ENCODE assay signal across 8 mouse cellular contexts in genomic region chr9:99436182-99437030, GRCm38 (mm10). TPM values are rescaled to one million over a fixed set of nuclear protein-coding genes. Genes with fewer than 3 reads are reported as not detected.
A peak's percentile ranks its signal among the peaks of the same experiment; 100 is the strongest.
DNase-seq lines count a peak whose midpoint lies in the region; ATAC-seq and TF ChIP-seq lines count a peak whose summit lies in the region.

No protein-coding gene starts in this region.

- no peaks in the 10 kb centered on the region for H3K9me3 ChIP-seq in hindbrain, embryonic 11.5 days (ENCODE audit: control insufficient read depth, low read length)

- in situ Hi-C loops in Patski (cut with MboI; ENCODE audit: low pct_unique_long_range_greater_than_20kb): no loop called here

- DNase-seq in Patski (ENCODE audit: low read depth, low spot score): no peak
- peak; percentile 76 for DNase-seq in cerebellum, adult 9-10 months
- DNase-seq in frontal cortex, postnatal 25 days (ENCODE audit: low spot score in 2 of 2): peak; percentile 61 to 68
- DNase-seq in hindbrain, embryonic 11.5 days (ENCODE audit: low spot score): peak; percentile 79
- DNase-seq in layer of hippocampus, postnatal 25 days (ENCODE audit: extremely low spot score in 1 of 2, low spot score in 1 of 2): peak; percentile 66 to 72
- DNase-seq in lung, postnatal 25 days (ENCODE audit: low spot score): peak; percentile 76
- DNase-seq in retina, postnatal 1 day: peak; percentile 83
- DNase-seq in urinary bladder, adult 2 months (ENCODE audit: low spot score): peak; percentile 85

- H3K4me1 ChIP-seq in hindbrain, embryonic 11.5 days (replicated peaks; ENCODE audit: control insufficient read depth, insufficient read depth, low read length): 0 out of 2 replicates have a peak, but pooled peaks cover 5% of the 10 kb centered on the region

- H3K9ac ChIP-seq in hindbrain, embryonic 11.5 days (ENCODE audit: low read depth, low read length): peak overlapping the region; percentile 92

- H3K4me2 ChIP-seq in hindbrain, embryonic 11.5 days (replicated peaks; ENCODE audit: low read depth, low read length): peak overlapping the region; percentile 90

- ATAC-seq in Patski: peak; percentile 74
- peak; percentile 80 for ATAC-seq in hindbrain, embryonic 11.5 days (ENCODE audit: low FRiP score)

- no peaks in the 10 kb centered on the region for H3K36me3 ChIP-seq in hindbrain, embryonic 11.5 days (ENCODE audit: control insufficient read depth, insufficient read depth, low read length)

- TF ChIP-seq CTCF in Patski (IDR thresholded peaks at IDR 0.05): no peak

- H3K4me3 ChIP-seq in hindbrain, embryonic 11.5 days (ENCODE audit: low read depth, low read length): peak overlapping the region; percentile 79

- 1% methylated on average over 66 of the region's 86 CpGs for WGBS in hindbrain, embryonic 11.5 days

- H3K27ac ChIP-seq in hindbrain, embryonic 11.5 days (ENCODE audit: low read depth, low read length): peak overlapping the region; percentile 77

- CTCF ChIA-PET in Patski (lab: Charles Lee): interaction anchor here (0.9 to 2.6 kb wide), 2 partner anchors 11 to 12 kb away, joined by 3 to 14 read pairs; no protein-coding TSS in a partner anchor

- POLR2A ChIA-PET in Patski (lab: Charles Lee): no interaction called here

- no peaks in the 10 kb centered on the region for H3K27me3 ChIP-seq in Patski
- peaks cover 13% of the 10 kb centered on the region for H3K27me3 ChIP-seq in hindbrain, embryonic 11.5 days (ENCODE audit: control insufficient read depth, insufficient read depth, low read length)

RNA-seq across cellular contexts. Expression of gene Mras, which starts 0.8 kb away (rescaled TPM):
- polyA plus RNA-seq in Patski (2021): 38.2 TPM
- 20.7 and 22.9 TPM in 2 replicates for polyA plus RNA-seq in hindbrain, embryonic 11.5 days (2014; fragmentation: Nextera tagmentation; extraction: Ambion mirVana)
- total RNA-seq in layer of hippocampus, postnatal 25 days (2021): 100 to 1,000 TPM; 134 to 138 TPM
- 31.1 and 32.7 TPM in 2 replicates for polyA plus RNA-seq in urinary bladder, adult 2 months (2012; rRNA removed)

RNA-seq across cellular contexts. Expression of gene Nme9, which starts 14.9 kb away (rescaled TPM):
- not detected for polyA plus RNA-seq in Patski (2021)
- 0.90 and 1.4 TPM in 2 replicates for polyA plus RNA-seq in hindbrain, embryonic 11.5 days (2014; fragmentation: Nextera tagmentation; extraction: Ambion mirVana)
- total RNA-seq in layer of hippocampus, postnatal 25 days (2021): under 1 TPM; 0.30 to 0.56 TPM
- 0.10 and 0.12 TPM in 2 replicates for polyA plus RNA-seq in urinary bladder, adult 2 months (2012; rRNA removed)
